Mouse (Mus musculus) testis, postnatal 10 days (tissue): ENCODE results near the gene Cdk5rap2.

Source experiments
- DNase-seq: peaks from one replicate; pipeline ENCODE4 v3.0.0; 2021; ENCODE audit warnings: low spot score

Gene Cdk5rap2

DNA sequence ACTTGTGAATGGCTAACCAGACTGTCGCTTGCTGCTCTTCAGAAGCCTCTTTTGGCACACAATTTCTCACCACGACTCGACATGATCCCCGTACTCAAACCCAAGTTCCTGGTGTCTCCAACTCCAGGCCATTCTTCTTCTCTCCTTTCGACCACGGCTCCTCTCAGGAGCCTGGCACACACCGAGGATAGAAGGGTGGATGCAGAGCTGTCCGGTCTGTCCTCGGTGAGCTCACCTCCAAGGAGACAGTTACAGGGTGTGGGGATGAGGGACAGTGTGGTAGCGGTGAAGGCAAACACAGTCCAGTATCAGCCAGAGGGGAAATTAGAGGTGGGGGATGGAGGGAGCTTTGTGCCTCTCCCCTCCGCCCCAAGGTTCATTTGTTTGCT is 149.8 kb downstream of the Cdk5rap2 start:
- DNase-seq, result no peak

DNA sequence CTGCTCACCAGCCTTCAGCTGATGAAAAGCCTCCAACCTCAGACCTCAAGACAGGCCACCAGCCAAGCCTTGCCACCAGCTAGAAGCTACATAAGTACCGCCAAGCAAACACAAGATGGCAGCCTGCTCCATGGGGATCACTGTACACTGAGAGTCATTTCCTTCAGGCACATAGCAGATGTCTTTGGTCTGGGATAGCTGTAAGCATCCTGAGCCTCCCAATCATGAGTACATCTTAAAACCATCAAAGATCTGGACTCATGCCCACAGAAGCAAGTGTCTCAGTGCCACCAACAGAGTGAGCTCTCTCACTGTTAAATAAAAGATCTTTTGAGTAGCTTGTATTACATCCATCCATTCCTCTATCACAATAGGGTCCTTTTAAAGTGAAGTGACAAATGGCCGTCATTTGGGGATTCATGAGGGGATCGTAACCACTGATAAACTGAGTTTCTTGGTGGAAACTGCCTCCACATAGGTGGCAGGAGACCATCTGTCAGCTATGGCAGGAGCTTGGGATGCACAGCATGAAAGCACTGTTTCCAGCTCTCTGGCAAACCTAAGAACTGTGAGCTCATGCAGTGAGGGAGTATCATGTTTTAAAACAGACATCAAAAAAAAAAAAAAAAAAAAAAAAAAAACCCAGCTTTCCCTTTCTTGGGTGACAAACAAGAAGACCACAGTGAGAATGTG is 150.4 kb downstream of the Cdk5rap2 start:
- no peak for DNase-seq

DNA sequence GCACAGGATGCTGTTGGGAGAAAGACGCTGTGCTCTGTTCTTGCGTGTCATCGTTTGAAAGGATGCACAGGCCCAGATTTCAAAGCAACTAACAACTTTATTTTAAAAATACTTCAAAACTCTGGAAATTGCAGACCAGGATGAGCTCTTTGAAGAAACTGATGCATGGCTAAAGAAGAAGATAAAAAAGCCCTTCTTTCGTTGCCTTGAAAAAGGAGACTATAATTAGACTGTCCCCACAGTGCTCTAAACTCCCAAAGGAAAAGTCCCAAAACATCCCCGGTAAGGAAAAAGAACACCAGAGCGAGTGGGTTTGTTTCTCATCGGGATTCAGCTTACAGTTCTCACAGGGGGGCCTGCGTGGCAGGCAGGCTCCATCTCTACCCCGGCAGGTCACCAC is 151.4 kb downstream of the Cdk5rap2 start:
- no peak for DNase-seq

DNA sequence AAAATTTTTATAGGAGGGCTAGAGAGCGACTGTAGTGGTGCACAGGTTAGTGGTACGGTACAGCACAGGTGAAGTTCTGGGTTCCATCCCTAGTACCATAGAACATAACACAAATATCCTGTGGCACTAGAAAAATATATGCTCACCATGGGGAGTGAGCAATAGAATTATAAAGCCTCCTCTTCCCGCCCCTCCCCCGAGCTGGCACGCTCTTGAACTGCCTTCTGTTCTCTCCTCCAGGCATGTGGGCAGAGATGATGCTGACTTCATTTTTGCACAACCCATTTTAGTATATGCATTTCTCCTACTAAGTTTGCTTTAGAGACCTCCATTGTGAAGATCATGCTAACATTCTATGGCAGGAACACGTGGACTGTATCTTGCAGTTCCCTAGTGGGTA is 152.0 kb downstream of the Cdk5rap2 start:
- peak; percentile 51 for DNase-seq

DNA sequence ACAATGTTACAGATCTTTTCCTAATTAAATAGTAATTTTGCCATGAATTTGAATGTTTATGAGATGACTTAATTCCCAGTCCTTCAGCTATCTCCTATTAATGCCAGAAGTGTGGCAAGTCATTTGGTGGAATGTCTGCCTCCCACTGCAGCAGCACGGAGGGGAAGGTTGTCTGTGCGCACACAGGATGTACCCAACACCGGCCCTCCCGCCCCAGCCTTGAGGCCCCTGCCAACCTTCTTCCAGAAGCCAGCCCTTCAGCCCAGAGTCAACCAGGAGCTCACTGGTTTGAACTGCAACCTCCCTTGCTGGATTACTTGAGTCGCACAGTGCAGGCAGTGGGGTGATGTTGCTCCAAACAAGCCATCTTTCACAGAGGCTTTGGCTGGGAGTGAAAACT is 158.5 kb downstream of the Cdk5rap2 start:
- DNase-seq, result peak; percentile 62

DNA sequence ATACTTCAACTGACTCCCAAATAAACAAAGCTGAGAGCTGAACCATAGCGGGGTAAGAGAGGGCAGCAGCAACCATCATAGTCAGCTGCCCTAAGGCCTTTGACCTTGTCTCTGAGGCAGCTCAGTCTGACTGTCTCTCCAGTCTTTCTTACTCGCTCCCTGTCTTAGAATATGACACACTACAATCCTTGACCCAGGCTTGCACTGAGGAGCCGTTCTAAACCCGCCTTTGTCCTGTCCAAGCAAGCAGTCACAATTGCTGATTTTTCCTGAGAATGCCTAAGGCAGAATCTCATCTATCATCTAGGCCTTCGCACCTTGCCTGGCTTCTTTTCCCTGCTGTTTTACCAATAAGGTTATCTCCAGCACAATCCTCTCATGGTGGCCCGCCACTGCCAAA is 164.5 kb downstream of the Cdk5rap2 start:
- no peak for DNase-seq

DNA sequence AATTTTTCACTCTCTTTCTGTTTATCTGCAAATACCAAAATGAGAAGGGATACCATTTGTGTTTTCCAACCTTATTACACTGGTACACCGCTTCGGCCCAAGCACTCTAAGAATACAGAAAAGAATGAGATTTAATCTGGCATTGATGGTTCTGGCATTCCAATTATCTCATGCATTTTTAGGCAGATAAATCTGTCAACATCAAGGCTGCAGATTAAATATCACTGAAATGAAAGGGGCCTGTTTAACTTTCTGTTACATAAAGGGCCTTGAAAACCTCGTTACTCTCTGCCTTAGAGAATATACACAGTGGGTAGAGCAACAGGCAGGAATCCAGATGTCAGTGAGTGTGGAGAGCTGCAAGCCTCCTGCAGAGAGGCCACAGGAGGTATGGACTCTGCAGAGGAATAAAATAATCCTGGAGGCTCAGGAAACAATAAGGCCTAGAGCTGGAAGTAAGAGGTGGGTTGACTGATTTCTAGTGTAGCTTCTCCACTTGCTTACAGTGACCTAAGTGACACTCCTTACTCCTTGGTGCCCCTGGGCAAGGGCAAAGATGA is 166.6 kb downstream of the Cdk5rap2 start:
- no peak for DNase-seq

DNA sequence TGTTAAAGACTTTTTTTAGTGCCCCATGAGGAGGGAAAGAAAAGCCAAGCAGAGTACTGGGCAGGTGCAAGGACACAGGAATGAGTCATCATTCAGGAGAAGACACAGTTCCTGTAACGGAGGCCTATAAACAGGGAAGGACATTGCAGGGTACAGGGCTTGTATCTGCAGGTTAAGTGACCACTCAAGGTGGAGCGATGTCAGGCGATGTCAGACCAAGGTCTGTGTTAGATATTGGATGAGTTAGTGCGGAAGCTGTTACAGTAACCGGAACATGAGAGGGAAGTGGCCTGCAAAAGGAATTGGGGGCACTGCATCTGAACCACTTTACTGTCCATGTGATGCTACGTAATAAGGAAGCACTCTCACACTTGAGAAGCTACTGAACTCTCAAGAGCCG is 170.5 kb downstream of the Cdk5rap2 start:
- DNase-seq, result no peak

DNA sequence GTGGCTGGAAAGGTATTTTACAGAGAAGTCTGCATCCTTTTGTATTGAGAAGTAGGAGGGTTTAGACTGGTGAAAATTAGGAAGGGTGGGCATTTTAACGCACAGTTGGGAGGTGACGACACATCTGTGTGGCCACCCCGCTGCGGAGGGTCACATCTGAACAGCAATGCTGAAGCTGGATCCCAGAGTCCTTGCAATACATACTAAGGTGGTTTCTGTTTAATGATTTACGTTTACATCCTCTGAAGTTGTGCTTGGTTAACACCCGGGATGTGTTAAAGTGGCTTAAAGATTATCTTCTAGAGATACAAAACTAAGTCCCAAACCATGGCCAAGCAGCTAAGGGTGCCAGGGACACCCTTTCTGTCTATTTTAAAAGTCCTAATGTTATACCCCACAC is 171.4 kb downstream of the Cdk5rap2 start:
- no peak for DNase-seq

DNA sequence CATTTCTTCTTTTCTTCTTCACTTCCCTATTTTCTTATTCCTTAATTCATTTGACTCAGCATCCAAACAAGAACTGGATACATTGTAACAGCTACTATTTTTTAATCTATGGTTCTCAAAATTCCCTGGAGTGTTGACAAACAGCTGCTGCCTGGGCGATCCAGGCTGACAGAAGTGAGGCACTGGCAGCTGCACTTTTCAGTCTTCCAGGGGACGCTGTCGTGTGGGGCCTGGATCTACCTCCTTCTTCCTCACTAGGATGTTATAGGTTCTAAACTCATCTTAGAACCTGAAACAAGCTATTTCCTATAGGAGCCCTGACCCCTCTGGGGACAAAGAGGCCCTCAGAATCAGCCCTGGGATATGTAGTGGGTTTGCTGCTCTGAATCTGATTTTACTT is 177.9 kb downstream of the Cdk5rap2 start:
- no peak for DNase-seq

DNA sequence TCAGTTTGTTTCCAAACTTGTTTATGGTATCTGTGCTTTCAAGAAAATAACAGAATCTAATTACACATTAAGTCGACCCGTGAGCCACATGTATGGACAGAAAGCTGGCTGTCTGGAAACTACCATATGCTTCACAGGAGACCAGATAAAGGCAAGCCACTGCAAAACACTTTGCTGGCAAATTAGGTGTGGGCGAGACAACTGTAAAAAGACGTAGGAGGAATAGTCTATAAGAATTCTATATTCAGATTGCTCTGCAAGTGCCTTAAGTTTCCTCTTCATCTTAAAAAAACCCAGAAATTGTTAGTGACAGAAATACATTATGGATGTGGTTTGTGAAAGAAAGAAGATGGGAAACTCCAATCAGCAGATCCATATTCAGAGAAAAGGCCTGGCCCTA is 180.4 kb downstream of the Cdk5rap2 start:
- no peak for DNase-seq

DNA sequence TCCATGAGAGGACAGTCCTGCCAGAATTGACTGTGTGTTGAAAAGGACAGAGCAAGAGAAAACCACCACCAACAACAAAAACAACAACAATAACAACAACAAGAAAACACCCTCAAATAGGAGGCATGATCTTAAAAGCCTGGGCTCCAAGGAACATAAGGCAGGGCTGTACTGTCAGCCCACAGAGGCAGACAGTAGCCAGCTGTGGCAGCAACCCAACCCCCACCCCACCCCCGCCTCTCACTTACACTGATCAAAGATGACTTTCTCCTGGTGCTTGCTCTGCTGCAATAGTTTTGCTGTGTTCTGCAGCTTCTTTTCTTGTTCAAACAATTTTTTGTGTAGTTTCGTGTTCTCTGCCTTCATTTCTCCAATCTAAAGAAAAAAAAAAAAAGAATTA is 181.9 kb downstream of the Cdk5rap2 start:
- DNase-seq, result no peak

DNA sequence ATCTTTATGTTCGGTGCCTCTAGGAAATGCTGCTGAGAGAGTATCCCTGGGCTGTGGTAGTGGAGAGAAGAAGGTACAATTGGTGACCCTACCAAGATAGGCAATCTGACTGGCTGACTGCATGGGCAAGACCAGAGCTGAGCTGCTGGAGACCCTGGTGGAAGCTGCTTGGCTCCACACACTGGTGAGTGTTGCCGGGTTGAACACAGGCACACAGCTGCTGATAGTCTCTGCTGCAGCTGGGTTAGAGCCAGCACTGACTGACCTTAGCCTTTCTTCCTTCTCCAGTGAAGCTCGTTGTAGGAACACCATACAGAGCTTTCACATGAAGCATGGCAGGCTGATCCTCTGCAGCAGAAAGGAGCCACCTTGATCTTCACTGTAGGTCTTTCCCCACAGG is 182.6 kb downstream of the Cdk5rap2 start:
- no peak for DNase-seq

DNA sequence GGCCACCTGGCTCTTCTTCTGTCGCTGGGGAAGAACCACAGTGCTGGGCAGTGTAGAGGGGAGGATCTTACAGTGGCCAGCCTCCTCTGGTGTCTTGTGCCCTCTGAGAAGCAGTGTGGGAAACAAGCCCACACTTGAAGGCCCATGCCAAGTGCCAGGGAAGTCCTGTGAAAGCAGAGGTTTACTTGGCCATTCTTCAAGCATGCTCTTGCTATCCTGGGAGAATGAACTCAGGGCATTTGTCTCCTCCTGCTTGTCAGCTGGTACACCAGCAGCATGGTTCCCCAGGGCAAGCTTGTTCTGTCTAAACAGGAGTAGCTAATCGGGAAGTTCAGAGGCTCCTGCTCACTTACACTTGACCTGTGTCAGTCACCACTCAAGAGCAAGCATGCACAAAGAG is 185.7 kb downstream of the Cdk5rap2 start:
- no peak for DNase-seq

DNA sequence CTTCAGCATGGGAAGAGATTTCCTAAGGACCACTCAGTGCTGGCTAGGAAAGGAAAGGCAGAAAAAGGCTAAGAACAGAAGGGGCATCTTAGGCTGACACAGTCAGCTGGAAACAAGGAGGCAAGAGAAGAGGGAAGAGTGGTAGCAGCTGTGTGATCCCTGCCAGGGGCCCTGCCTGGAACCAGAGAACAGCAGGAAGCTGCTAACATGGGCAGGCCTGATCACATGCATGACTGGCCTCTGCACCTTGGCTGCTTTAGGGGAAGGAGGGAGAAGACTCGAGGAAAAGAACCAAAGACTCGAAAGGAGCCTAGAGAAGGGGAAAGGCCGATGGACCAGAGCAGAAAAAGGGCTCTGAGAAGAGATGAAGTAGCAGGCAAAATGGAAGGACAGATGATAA is 188.4 kb downstream of the Cdk5rap2 start:
- DNase-seq, result no peak

DNA sequence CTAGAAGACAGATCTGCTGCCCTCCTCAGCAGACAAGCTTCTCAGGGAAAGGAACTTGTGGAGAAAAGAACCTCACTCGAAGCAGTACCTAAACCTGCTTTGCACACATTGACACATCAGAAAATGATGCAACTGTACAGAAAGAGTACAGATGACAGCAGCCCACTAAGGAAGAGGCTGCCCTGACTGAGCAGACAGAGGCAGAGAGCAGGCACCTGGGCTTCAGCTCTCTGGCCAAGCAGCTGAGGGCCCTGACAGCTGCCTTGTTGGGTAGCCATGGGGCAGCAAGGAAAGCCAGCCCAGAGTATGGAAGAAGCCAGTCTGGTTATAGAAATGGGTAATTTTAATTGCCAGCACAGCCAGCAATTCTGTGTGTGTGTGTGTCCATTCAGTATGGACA is 188.9 kb downstream of the Cdk5rap2 start:
- no peak for DNase-seq

DNA sequence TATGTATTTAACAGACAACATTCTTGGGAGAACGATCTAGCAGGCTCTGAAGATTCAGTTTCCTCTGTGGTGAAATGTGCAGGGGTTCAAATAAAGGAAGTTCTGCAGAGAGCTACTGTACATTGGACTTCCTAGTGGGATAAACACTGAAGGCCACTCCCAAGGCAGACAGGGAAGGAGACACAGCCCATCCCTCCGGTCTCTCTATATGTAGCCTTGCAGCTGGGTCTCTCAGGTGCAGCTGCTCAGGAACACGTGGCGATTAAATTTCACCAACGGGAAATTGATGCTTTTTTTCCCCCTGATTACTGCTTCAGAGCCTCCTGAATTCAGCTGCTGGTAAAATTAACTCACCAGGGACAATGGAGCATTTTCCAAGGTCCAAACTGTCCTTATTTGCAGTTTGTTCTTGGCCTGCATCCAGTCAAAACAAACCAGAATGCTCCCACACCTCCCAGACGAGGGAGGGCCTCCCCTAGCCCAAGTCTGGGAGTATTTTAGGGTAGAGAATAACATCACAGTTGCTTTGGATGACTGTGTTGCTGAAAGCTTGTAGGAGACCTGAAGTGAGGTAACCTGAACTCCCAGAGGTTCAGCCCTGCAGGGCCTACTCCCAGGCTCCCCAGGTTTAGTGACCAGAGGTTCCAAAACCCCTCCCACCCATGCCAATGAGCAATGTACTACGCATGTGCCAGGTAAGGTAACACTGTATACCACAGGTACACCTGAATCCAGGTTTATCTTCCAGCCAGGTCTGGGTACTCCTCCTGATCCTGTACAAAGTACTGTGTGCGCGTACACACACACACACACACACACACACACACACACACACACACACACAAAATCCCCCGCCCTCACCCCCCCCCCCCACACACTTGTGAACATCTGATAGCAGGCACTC is 189.7 kb downstream of the Cdk5rap2 start:
- DNase-seq, result peak; percentile 59

DNA sequence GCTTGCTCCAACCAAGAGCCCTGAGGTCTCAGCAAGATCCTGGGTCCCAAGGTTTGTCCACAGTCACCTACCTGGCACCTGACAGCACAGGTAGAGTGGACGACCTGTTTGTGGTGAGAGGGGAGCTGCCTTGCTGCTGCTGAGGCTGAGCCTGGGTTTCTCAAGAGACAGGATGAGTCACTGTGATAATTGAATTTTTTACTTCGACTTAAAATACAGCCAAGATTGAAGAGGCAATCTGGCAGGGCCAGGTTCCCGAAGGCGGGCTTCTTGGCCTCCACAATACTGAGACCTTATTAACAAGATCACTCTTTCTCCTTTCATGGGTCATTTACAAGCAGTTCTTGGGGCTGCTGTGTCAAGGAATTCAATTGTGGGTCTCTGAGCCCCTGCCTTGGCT is 190.5 kb downstream of the Cdk5rap2 start:
- DNase-seq, result no peak

DNA sequence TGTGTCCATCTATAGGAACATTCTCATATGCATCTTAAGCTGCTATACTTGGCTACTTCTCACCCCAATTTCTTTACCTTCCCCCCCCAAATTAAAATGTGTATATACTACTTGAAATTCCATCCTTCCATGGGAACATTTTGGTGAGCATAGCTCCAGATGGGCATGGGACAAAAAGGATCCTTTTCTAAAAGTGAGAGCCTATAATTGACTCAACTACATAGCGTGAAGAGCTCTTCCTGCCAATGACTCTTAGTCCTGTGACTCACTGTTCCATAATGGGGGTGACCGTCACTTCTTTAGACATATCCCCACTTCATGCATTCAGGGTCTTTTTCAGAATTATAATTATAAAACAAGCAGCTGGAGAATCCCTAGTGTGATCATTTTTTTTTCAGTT is 224.3 kb downstream of the Cdk5rap2 start:
- DNase-seq, result no peak
